ENCODE assay signal across 12 mouse cellular contexts in the genomic region with DNA sequence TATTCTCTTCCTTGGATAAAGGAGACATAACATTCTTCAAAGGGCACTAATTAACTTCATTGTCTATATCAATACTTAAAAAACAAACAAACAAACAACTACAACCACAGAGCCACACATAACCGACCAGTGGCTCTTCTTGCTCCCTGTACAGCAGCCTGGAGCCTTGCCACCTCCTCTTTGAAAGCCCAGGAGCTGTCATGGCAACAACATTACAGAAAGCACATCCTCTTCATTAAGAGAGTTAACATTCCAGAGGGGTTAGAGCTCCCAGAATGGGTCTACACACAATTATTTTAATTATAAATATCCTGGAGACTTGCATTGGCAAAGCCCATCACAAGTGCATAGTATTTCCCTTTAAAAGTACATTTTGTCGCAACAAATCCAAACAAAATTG.
DNase-seq lines count a peak whose midpoint lies in the region; ATAC-seq lines count a peak whose summit lies in the region.
"Had no signal": no experiment of that assay in that cellular context is flagged by ENCODE, and none has a peak within 500 bp of the region (broad histone marks: within the 10 kb centered on the region; RNA-seq: fewer than 3 reads in every experiment).

No protein-coding gene starts in this region.

- peak; percentile 33 for DNase-seq in kidney, postnatal 14 days
- peak; percentile 86 for DNase-seq in Muller cell, postnatal 12 days (ENCODE audit: inconsistent ontology term)
- DNase-seq in brain, adult 2 months (ENCODE audit: low read depth, low spot score), result peak; percentile 10
- DNase-seq in layer of hippocampus, adult 8-10 months (ENCODE audit: low spot score in 2 of 2), result peak; percentile 23 to 24
- DNase-seq in thymus, adult 18-20 months, result no peak
- DNase-seq in gastrocnemius, adult 8-10 months (ENCODE audit: low spot score in 2 of 2), result no peak
- DNase-seq in cerebellum, adult 18-20 months, result no peak
- DNase-seq: liver, embryonic 13.5 days had no signal

- WGBS in kidney, embryonic 16.5 days, result 77% methylated on average over 2 of the region's 2 CpGs

- 0 out of 2 replicates have a peak, but pooled peaks cover 4% of the 10 kb centered on the region for H3K36me3 ChIP-seq in kidney, embryonic 16.5 days (ENCODE audit: insufficient read depth, low read length)
- H3K36me3 ChIP-seq: liver, embryonic 13.5 days had no signal

- H3K4me3 ChIP-seq in kidney, embryonic 16.5 days (ENCODE audit: low read length), result no peak overlapping the region
- H3K4me3 ChIP-seq: liver, embryonic 13.5 days; myocyte had no signal

- no peaks in the 10 kb centered on the region for H3K27me3 ChIP-seq in kidney, embryonic 16.5 days (ENCODE audit: insufficient read depth, low read length)
- H3K27me3 ChIP-seq: liver, embryonic 13.5 days had no signal

- ATAC-seq in kidney, embryonic 16.5 days (ENCODE audit: low FRiP score, low TSS enrichment), result no peak

- H3K9me3 ChIP-seq in kidney, embryonic 16.5 days (ENCODE audit: low read length), result no peaks in the 10 kb centered on the region
- H3K9me3 ChIP-seq: G1E; liver, embryonic 13.5 days had no signal

- no peaks in the 10 kb centered on the region for H3K4me1 ChIP-seq in kidney, embryonic 16.5 days (ENCODE audit: insufficient read depth, low read length)
- H3K4me1 ChIP-seq: liver, embryonic 13.5 days had no signal

- H3K9ac ChIP-seq in kidney, embryonic 16.5 days (replicated peaks; ENCODE audit: low read length), result no peak overlapping the region
- H3K9ac ChIP-seq: liver, embryonic 13.5 days had no signal

- H3K27ac ChIP-seq in kidney, embryonic 16.5 days (ENCODE audit: low read length), result no peak overlapping the region
- H3K27ac ChIP-seq: kidney, postnatal 0 days; liver, embryonic 13.5 days had no signal

- H3K4me2 ChIP-seq in kidney, embryonic 16.5 days (replicated peaks; ENCODE audit: low read depth, low read length), result no peak overlapping the region
- H3K4me2 ChIP-seq: liver, embryonic 13.5 days had no signal

Comparison
In these comparisons a context has a peak if more than half of its experiments do, and no peak if none do; other contexts are left out.
1. DNase-seq: peak in kidney, postnatal 14 days (single experiment), Muller cell, postnatal 12 days (single experiment), brain, adult 2 months (single experiment) and layer of hippocampus, adult 8-10 months (2 of 2); none in thymus, adult 18-20 months (0 of 2), gastrocnemius, adult 8-10 months (0 of 2) and cerebellum, adult 18-20 months (0 of 2).